Mouse (Mus musculus) CH12.LX (cell line): Measurements from ENCODE around the gene Nck2. TPM values are rescaled to one million over a fixed set of nuclear protein-coding genes. Genes with fewer than 3 reads are reported as not detected.

Source experiments
- DNase-seq: peaks from one replicate; pipeline ENCODE4 v3.0.0-alpha.2; 2013; ENCODE audit errors: extremely low read depth
- H3K27ac ChIP-seq: 2 replicates; pipeline ENCODE4 v1.5.1; 2012; ENCODE audit warnings: low read depth, mild to moderate bottlenecking, control low read depth, moderate library complexity; ENCODE audit not compliant: insufficient read depth
- H3K27me3 ChIP-seq: replicated peaks from 2 replicates; pipeline ENCODE3; 2012; ENCODE audit warnings: inconsistent platforms
- H3K36me3 ChIP-seq, 2 experiments: replicated peaks in 1 of 2; 2 replicates each; pipeline versions ENCODE3 to v1.6.1; 2012; ENCODE audit warnings: inconsistent platforms in 1 of 2, low read length in 1 of 2, mild to moderate bottlenecking in 1 of 2, mixed read lengths in 1 of 2, moderate library complexity in 1 of 2; ENCODE audit not compliant: control insufficient read depth in 1 of 2, insufficient read depth in 1 of 2
- H3K4me1 ChIP-seq, 2 experiments: 2 replicates each; pipeline ENCODE4 v1.6.1; 2012; ENCODE audit warnings: inconsistent platforms in 1 of 2, moderate library complexity in 1 of 2; ENCODE audit not compliant: insufficient read depth in 2 of 2, control insufficient read depth in 1 of 2
- H3K4me2 ChIP-seq: 2 replicates; pipeline ENCODE4 v1.6.1; 2012; ENCODE audit warnings: low read depth, mild to moderate bottlenecking, control low read depth; ENCODE audit not compliant: poor library complexity, insufficient read depth, severe bottlenecking
- H3K4me3 ChIP-seq, 3 experiments: fragments of 150-350 bp in 1 of 3; sonication (generic) in 1 of 3; replicated peaks in 1 of 3; 2 replicates each; pipeline versions ENCODE3 to v1.5.1; 2011 to 2012; ENCODE audit warnings: low read depth in 2 of 3, low read length in 2 of 3, mild to moderate bottlenecking in 2 of 3, moderate library complexity in 2 of 3, control low read depth in 1 of 3, improper control_type of control experiment in 1 of 3, inconsistent platforms in 1 of 3, mixed read lengths in 1 of 3; ENCODE audit not compliant: poor library complexity in 1 of 3
- H3K79me2 ChIP-seq: replicated peaks from 2 replicates; pipeline ENCODE4 v1.6.1; 2012; ENCODE audit warnings: mild to moderate bottlenecking, moderate library complexity; ENCODE audit not compliant: control insufficient read depth, poor library complexity, insufficient read depth, severe bottlenecking; ENCODE audit errors: extremely low read depth
- H3K9ac ChIP-seq: 2 replicates; pipeline ENCODE4 v1.6.1; 2012; ENCODE audit warnings: low read depth, mild to moderate bottlenecking, control low read depth, moderate library complexity; ENCODE audit not compliant: insufficient read depth
- H3K9me3 ChIP-seq: replicated peaks from 2 replicates; pipeline ENCODE3; 2012; ENCODE audit warnings: low read length, inconsistent platforms, mixed read lengths
- BHLHE40 ChIP-seq: IDR thresholded peaks from 2 replicates; pipeline ENCODE4 v1.6.1; 2011; ENCODE audit warnings: mild to moderate bottlenecking, low read depth, low read length, improper control_type of control experiment
- CHD1 ChIP-seq: IDR thresholded peaks from 2 replicates; pipeline ENCODE4 v1.6.1; 2012; ENCODE audit warnings: low read depth, low read length, improper control_type of control experiment, inconsistent platforms
- E2F4 ChIP-seq: IDR thresholded peaks from 2 replicates; pipeline ENCODE4 v1.6.1; 2011; ENCODE audit warnings: low read depth, low read length, improper control_type of control experiment; ENCODE audit not compliant: insufficient replicate concordance
- ELF1 ChIP-seq: IDR thresholded peaks from 2 replicates; pipeline ENCODE4 v1.6.1; 2014; ENCODE audit warnings: low read depth, mild to moderate bottlenecking, inconsistent platforms, low read length, improper control_type of control experiment
- EP300 ChIP-seq: IDR thresholded peaks from 2 replicates; pipeline ENCODE4 v1.6.1; 2011; ENCODE audit warnings: low read length, improper control_type of control experiment
- GABPA ChIP-seq: IDR thresholded peaks from 2 replicates; pipeline ENCODE4 v1.6.1; 2012; ENCODE audit warnings: low read depth, low read length, improper control_type of control experiment, inconsistent platforms; ENCODE audit not compliant: insufficient replicate concordance
- HCFC1 ChIP-seq: IDR thresholded peaks from 2 replicates; pipeline ENCODE4 v1.6.1; 2012; ENCODE audit warnings: low read depth, mild to moderate bottlenecking, inconsistent platforms, low read length, improper control_type of control experiment
- IRF4 ChIP-seq: IDR thresholded peaks from 2 replicates; pipeline ENCODE4 v1.6.1; 2014; ENCODE audit warnings: low read depth, mild to moderate bottlenecking, inconsistent platforms, low read length, improper control_type of control experiment
- JUN ChIP-seq: IDR thresholded peaks from 2 replicates; pipeline ENCODE4 v1.6.1; 2011; ENCODE audit warnings: low read depth, mild to moderate bottlenecking, low read length, improper control_type of control experiment, moderate library complexity; ENCODE audit not compliant: insufficient read depth
- JUND ChIP-seq: conservative IDR thresholded peaks from 2 replicates; pipeline ENCODE4 v1.6.1; 2011; ENCODE audit warnings: low read depth, low read length, improper control_type of control experiment
- MAFK ChIP-seq: IDR thresholded peaks from 2 replicates; pipeline ENCODE4 v1.6.1; 2011; ENCODE audit warnings: low read length, improper control_type of control experiment; ENCODE audit not compliant: insufficient replicate concordance
- MAX ChIP-seq: IDR thresholded peaks from 2 replicates; pipeline ENCODE4 v1.6.1; 2011; ENCODE audit warnings: low read length, improper control_type of control experiment
- MAZ ChIP-seq: IDR thresholded peaks from 2 replicates; pipeline ENCODE4 v1.6.1; 2012; ENCODE audit warnings: low read depth, mild to moderate bottlenecking, inconsistent platforms, low read length, improper control_type of control experiment, moderate library complexity
- MYC ChIP-seq: IDR thresholded peaks from 2 replicates; pipeline ENCODE4 v1.6.1; 2011; ENCODE audit warnings: low read depth, mild to moderate bottlenecking, improper control_type of control experiment, low read length
- NELFE ChIP-seq: IDR thresholded peaks from 2 replicates; pipeline ENCODE4 v1.6.1; 2011; ENCODE audit warnings: low read depth, low read length, improper control_type of control experiment
- NRF1 ChIP-seq: IDR thresholded peaks from 2 replicates; pipeline ENCODE4 v1.6.1; 2014; ENCODE audit warnings: low read depth, mild to moderate bottlenecking, inconsistent platforms, low read length, improper control_type of control experiment, moderate library complexity
- POLR2A ChIP-seq: IDR thresholded peaks from 2 replicates; pipeline ENCODE4 v1.6.1; 2011; ENCODE audit warnings: low read depth, mild to moderate bottlenecking, improper control_type of control experiment, low read length
- POLR2AphosphoS2 ChIP-seq: IDR thresholded peaks from 2 replicates; pipeline ENCODE4 v1.6.1; 2011; ENCODE audit warnings: low read depth, low read length, improper control_type of control experiment
- RAD21 ChIP-seq: IDR thresholded peaks from 2 replicates; pipeline ENCODE4 v1.6.1; 2011; ENCODE audit warnings: low read depth, mild to moderate bottlenecking, low read length, improper control_type of control experiment, moderate library complexity
- RCOR1 ChIP-seq: conservative IDR thresholded peaks from 2 replicates; pipeline ENCODE4 v1.6.1; 2012; ENCODE audit warnings: low read depth, mild to moderate bottlenecking, inconsistent platforms, low read length, improper control_type of control experiment
- SIN3A ChIP-seq: IDR thresholded peaks from 2 replicates; pipeline ENCODE4 v1.6.1; 2012; ENCODE audit warnings: low read length, improper control_type of control experiment, inconsistent platforms
- SMC3 ChIP-seq: IDR thresholded peaks from 2 replicates; pipeline ENCODE4 v1.6.1; 2011; ENCODE audit warnings: low read depth, low read length, improper control_type of control experiment
- TBP ChIP-seq: conservative IDR thresholded peaks from 2 replicates; pipeline ENCODE4 v1.6.1; 2011; ENCODE audit warnings: low read depth, low read length, improper control_type of control experiment
- TCF12 ChIP-seq: IDR thresholded peaks from 2 replicates; pipeline ENCODE4 v1.6.1; 2014; ENCODE audit warnings: low read depth, mild to moderate bottlenecking, inconsistent platforms, low read length, improper control_type of control experiment
- USF2 ChIP-seq: conservative IDR thresholded peaks from 2 replicates; pipeline ENCODE4 v1.6.1; 2011; ENCODE audit warnings: low read depth, low read length, improper control_type of control experiment
- ZC3H11A ChIP-seq: IDR thresholded peaks from 2 replicates; pipeline ENCODE4 v1.6.1; 2012; ENCODE audit warnings: low read depth, mild to moderate bottlenecking, inconsistent platforms, low read length, improper control_type of control experiment
- ZMIZ1 ChIP-seq: IDR thresholded peaks from 2 replicates; pipeline ENCODE4 v1.6.1; 2012; ENCODE audit warnings: low read depth, mild to moderate bottlenecking, inconsistent platforms, low read length, improper control_type of control experiment
- ZNF384 ChIP-seq: IDR thresholded peaks from 2 replicates; pipeline ENCODE4 v1.6.1; 2012; ENCODE audit warnings: low read depth, low read length, improper control_type of control experiment, inconsistent platforms
- dilution Hi-C: fragments of 300-500 bp; cut with MboI; formaldehyde crosslinking; loops from 2 replicates; pipeline ENCODE4 v1.14.3; 2020; ENCODE audit warnings: low sequenced_read_pairs; ENCODE audit not compliant: extremely low pct_unique_long_range_greater_than_20kb, extremely low pct_ligation_motif_present
- in situ Hi-C: fragments of 300-500 bp; cut with MboI; formaldehyde crosslinking; loops from 3 replicates; pipeline ENCODE4 v1.14.3; 2019; ENCODE audit warnings: low sequenced_read_pairs, low pct_ligation_motif_present, low pct_unique_long_range_greater_than_20kb, mixed read lengths
- polyA plus RNA-seq: library from polyadenylated mRNA; unstranded; fragments of >175 nt; gene quantifications from 2 replicates; pipeline ENCODE4 v1.2.1, GENCODE M21; 2012; ENCODE audit warnings: low read depth; ENCODE audit not compliant: insufficient read length
- total RNA-seq, 2 experiments: library from RNA; depleted of rRNA; stranded (reverse); fragments of 300-350 nt in 1 of 2; fragments of >200 nt in 1 of 2; gene quantifications; 2 replicates each; pipeline ENCODE4 v1.2.3; 2012 to 2014

Nck2 gene
- total and polyA plus RNA-seq, 3 experiments = 4.4 to 7.6 (median 4.6) TPM

GRCm38 (mm10) chr1:43522976-43523375, 78.6 kb downstream of the Nck2 start:
- Histone ChIP-seq H3K27me3 (no peaks in the 10 kb centered on the region), H3K4me2 (no peak overlapping the region), H3K9me3 (no peaks in the 10 kb centered on the region), H3K4me3 (no peak overlapping the region), H3K9ac (no peak overlapping the region), H3K27ac (no peak overlapping the region), H3K36me3 (peaks cover 0 to 2% of the 10 kb centered on the region in 2 experiments), H3K79me2 (no peaks in the 10 kb centered on the region), H3K4me1 (peaks cover 4 to 24% of the 10 kb centered on the region in 2 experiments)
- TF ChIP-seq ELF1 = no peak
- no peak for TF ChIP-seq SIN3A
- TF ChIP-seq POLR2AphosphoS2 = no peak
- no peak for TF ChIP-seq TCF12
- TF ChIP-seq HCFC1 = no peak
- TF ChIP-seq JUN = no peak
- no peak for TF ChIP-seq MAZ
- TF ChIP-seq EP300 = no peak
- TF ChIP-seq RCOR1 = no peak
- no peak for TF ChIP-seq ZNF384
- TF ChIP-seq SMC3 = no peak
- TF ChIP-seq ZC3H11A = no peak
- no peak for TF ChIP-seq CHD1
- TF ChIP-seq BHLHE40 = no peak
- TF ChIP-seq IRF4 = no peak
- TF ChIP-seq POLR2A = no peak
- no peak for DNase-seq
- in situ Hi-C loops = no loop called here
- dilution Hi-C loops = no loop called here

- H3K9ac ChIP-seq = no peak overlapping the region
- no peak for DNase-seq
- H3K27me3 ChIP-seq = no peaks in the 10 kb centered on the region
- no peak overlapping the region for H3K4me3 ChIP-seq
- no peaks in the 10 kb centered on the region for H3K9me3 ChIP-seq
- dilution Hi-C loops = no loop called here
- no peak overlapping the region for H3K27ac ChIP-seq
- H3K4me1 ChIP-seq = peaks cover 4 to 16% of the 10 kb centered on the region in 2 experiments
- H3K36me3 ChIP-seq = peaks cover 0 to 2% of the 10 kb centered on the region in 2 experiments
- TF ChIP-seq NELFE = no peak
- no peak for TF ChIP-seq RAD21
- no peak for TF ChIP-seq EP300
- TF ChIP-seq JUND = no peak
- no peak for TF ChIP-seq POLR2AphosphoS2
- TF ChIP-seq E2F4 = no peak
- TF ChIP-seq MAFK = no peak
- TF ChIP-seq MAZ = no peak
- no peak for TF ChIP-seq MYC
- no peak for TF ChIP-seq ZC3H11A
- TF ChIP-seq NRF1 = no peak
- no peak for TF ChIP-seq MAX
- no peak for TF ChIP-seq TBP
- TF ChIP-seq GABPA = no peak
- TF ChIP-seq RCOR1 = no peak
- TF ChIP-seq ZMIZ1 = no peak
- TF ChIP-seq BHLHE40 = no peak
- no peak for TF ChIP-seq USF2
- in situ Hi-C loops = no loop called here
- H3K4me2 ChIP-seq = no peak overlapping the region
- H3K79me2 ChIP-seq = no peaks in the 10 kb centered on the region
Observed at GRCm38 (mm10) chr1:43524332-43524731, 80.0 kb downstream of the Nck2 start.
